Mouse (Mus musculus) heart, postnatal 0 days (tissue): ENCODE measurements around the gene Acoxl.

ENCODE experiments used
- CTCF ChIP-seq: IDR thresholded peaks from 2 replicates; pipeline ENCODE4 v1.5.1; 2016; ENCODE audit warnings: antibody characterized with exemption, control low read depth, low read depth
- EP300 ChIP-seq: IDR thresholded peaks from 2 replicates; pipeline ENCODE4 v1.6.1; 2016; ENCODE audit warnings: antibody characterized with exemption, low read depth

DNA sequence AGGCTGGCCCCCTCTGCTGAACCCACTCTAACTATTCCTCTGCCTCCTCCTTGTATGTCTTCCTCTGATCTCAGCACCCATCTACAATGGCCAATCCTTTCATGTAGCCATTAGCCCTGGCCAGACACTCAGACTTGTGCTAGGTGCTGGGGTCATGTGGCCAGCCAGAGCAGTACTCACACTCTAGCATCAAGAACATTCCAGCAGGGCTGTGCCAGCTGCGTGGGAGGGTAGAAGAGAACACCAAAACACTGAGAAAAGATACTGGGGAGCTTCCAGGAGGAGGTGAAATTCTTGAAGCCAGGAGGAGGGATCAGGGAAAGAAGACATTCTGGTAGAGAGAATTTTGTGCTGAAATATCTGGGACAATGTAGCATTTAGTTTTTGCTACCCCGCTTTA lies 226.3 kb downstream of the Acoxl start:
- TF ChIP-seq CTCF = no peak
- no peak for TF ChIP-seq EP300
